Mouse (Mus musculus): ENCODE results near the gene Uckl1. TPM values are rescaled to one million over a fixed set of nuclear protein-coding genes. Genes with fewer than 3 reads are reported as not detected.
A peak's percentile ranks its signal among the peaks of the same experiment; 100 is the strongest.

The Uckl1 gene
- polyA plus RNA-seq, 1 experiment from 2014 or later = 65.1 TPM

GRCm38 (mm10) chr2:181578790-181579618, 5.7 kb downstream of the Uckl1 start:
- 28% methylated on average over 5 of the region's 5 CpGs for WGBS
- H3K4me3 ChIP-seq (ENCODE audit: low read depth, low read length) = no peak overlapping the region
- no peaks in the 10 kb centered on the region for H3K27me3 ChIP-seq (replicated peaks; ENCODE audit: control insufficient read depth, insufficient read depth, low read length)
- H3K9ac ChIP-seq (ENCODE audit: low read length) = 0 out of 2 replicates have a peak overlapping the region, but pooled peaks have one; percentile 7
- no peak overlapping the region for H3K4me2 ChIP-seq (ENCODE audit: low read length)
- no peaks in the 10 kb centered on the region for H3K9me3 ChIP-seq (ENCODE audit: control insufficient read depth, low read length)
- peaks cover 15% of the 10 kb centered on the region for H3K36me3 ChIP-seq (ENCODE audit: control insufficient read depth, insufficient read depth, low read length)
- H3K4me1 ChIP-seq (replicated peaks; ENCODE audit: control insufficient read depth, insufficient read depth, low read length) = peaks cover 24% of the 10 kb centered on the region
- DNase-seq (ENCODE audit: low spot score) (peak; percentile 48), ATAC-seq (replicated peaks; ENCODE audit: low FRiP score, low TSS enrichment, low read depth) (no peak)
- H3K27ac ChIP-seq (ENCODE audit: low read depth) = no peak overlapping the region

- no peaks in the 10 kb centered on the region for H3K9me3 ChIP-seq (ENCODE audit: control insufficient read depth, low read length)
- no peak overlapping the region for H3K27ac ChIP-seq (ENCODE audit: low read depth)
- peaks cover 18% of the 10 kb centered on the region for H3K36me3 ChIP-seq (ENCODE audit: control insufficient read depth, insufficient read depth, low read length)
- H3K4me1 ChIP-seq (replicated peaks; ENCODE audit: control insufficient read depth, insufficient read depth, low read length) = peaks cover 24% of the 10 kb centered on the region
- DNase-seq (ENCODE audit: low spot score) = peak; percentile 43
- no peak overlapping the region for H3K9ac ChIP-seq (ENCODE audit: low read length)
- H3K4me2 ChIP-seq (ENCODE audit: low read length) = no peak overlapping the region
- no peaks in the 10 kb centered on the region for H3K27me3 ChIP-seq (replicated peaks; ENCODE audit: control insufficient read depth, insufficient read depth, low read length)
- H3K4me3 ChIP-seq (ENCODE audit: low read depth, low read length) = no peak overlapping the region
- no peak for ATAC-seq (replicated peaks; ENCODE audit: low FRiP score, low TSS enrichment, low read depth)
- WGBS = 78% methylated on average over 7 of the region's 7 CpGs
Observed at GRCm38 (mm10) chr2:181577981-181578581, 6.6 kb downstream of the Uckl1 start.

- Histone ChIP-seq H3K9ac (ENCODE audit: low read length) (no peak overlapping the region), H3K27me3 (replicated peaks; ENCODE audit: control insufficient read depth, insufficient read depth, low read length) (no peaks in the 10 kb centered on the region), H3K27ac (ENCODE audit: low read depth) (no peak overlapping the region), H3K4me3 (ENCODE audit: low read depth, low read length) (no peak overlapping the region), H3K4me2 (ENCODE audit: low read length) (no peak overlapping the region), H3K4me1 (replicated peaks; ENCODE audit: control insufficient read depth, insufficient read depth, low read length) (peaks cover 21% of the 10 kb centered on the region), H3K36me3 (ENCODE audit: control insufficient read depth, insufficient read depth, low read length) (peaks cover 23% of the 10 kb centered on the region), H3K9me3 (ENCODE audit: control insufficient read depth, low read length) (no peaks in the 10 kb centered on the region)
- ATAC-seq (replicated peaks; ENCODE audit: low FRiP score, low TSS enrichment, low read depth) (no peak), DNase-seq (ENCODE audit: low spot score) (no peak)
- 65% methylated on average over 2 of the region's 2 CpGs for WGBS
Observed at GRCm38 (mm10) chr2:181577126-181577525, 7.6 kb downstream of the Uckl1 start.

- no peak for DNase-seq (ENCODE audit: low spot score)
- Histone ChIP-seq H3K4me1 (replicated peaks; ENCODE audit: control insufficient read depth, insufficient read depth, low read length) (peaks cover 20% of the 10 kb centered on the region), H3K36me3 (ENCODE audit: control insufficient read depth, insufficient read depth, low read length) (peaks cover 27% of the 10 kb centered on the region), H3K9ac (ENCODE audit: low read length) (no peak overlapping the region), H3K9me3 (ENCODE audit: control insufficient read depth, low read length) (no peaks in the 10 kb centered on the region), H3K27ac (ENCODE audit: low read depth) (no peak overlapping the region), H3K4me2 (ENCODE audit: low read length) (no peak overlapping the region), H3K27me3 (replicated peaks; ENCODE audit: control insufficient read depth, insufficient read depth, low read length) (no peaks in the 10 kb centered on the region), H3K4me3 (ENCODE audit: low read depth, low read length) (no peak overlapping the region)
- no peak for ATAC-seq (replicated peaks; ENCODE audit: low FRiP score, low TSS enrichment, low read depth)
- 93% methylated on average over 2 of the region's 2 CpGs for WGBS
Observed at GRCm38 (mm10) chr2:181576613-181577012, 8.1 kb downstream of the Uckl1 start.

GRCm38 (mm10) chr2:181574921-181575545, 9.7 kb downstream of the Uckl1 start:
- Histone ChIP-seq H3K4me3 (ENCODE audit: low read depth, low read length) (no peak overlapping the region), H3K27ac (ENCODE audit: low read depth) (no peak overlapping the region), H3K9ac (ENCODE audit: low read length) (no peak overlapping the region), H3K27me3 (replicated peaks; ENCODE audit: control insufficient read depth, insufficient read depth, low read length) (no peaks in the 10 kb centered on the region), H3K36me3 (ENCODE audit: control insufficient read depth, insufficient read depth, low read length) (peaks cover 27% of the 10 kb centered on the region), H3K9me3 (ENCODE audit: control insufficient read depth, low read length) (no peaks in the 10 kb centered on the region), H3K4me2 (ENCODE audit: low read length) (no peak overlapping the region), H3K4me1 (replicated peaks; ENCODE audit: control insufficient read depth, insufficient read depth, low read length) (peaks cover 13% of the 10 kb centered on the region)
- WGBS = 93% methylated on average over 7 of the region's 7 CpGs
- DNase-seq (ENCODE audit: low spot score) = peak; percentile 46
- no peak for ATAC-seq (replicated peaks; ENCODE audit: low FRiP score, low TSS enrichment, low read depth)

- H3K9me3 ChIP-seq (ENCODE audit: control insufficient read depth, low read length) = no peaks in the 10 kb centered on the region
- H3K4me1 ChIP-seq (replicated peaks; ENCODE audit: control insufficient read depth, insufficient read depth, low read length) = peaks cover 6% of the 10 kb centered on the region
- 84% methylated on average over 9 of the region's 9 CpGs for WGBS
- no peak overlapping the region for H3K9ac ChIP-seq (ENCODE audit: low read length)
- H3K27me3 ChIP-seq (replicated peaks; ENCODE audit: control insufficient read depth, insufficient read depth, low read length) = no peaks in the 10 kb centered on the region
- H3K4me3 ChIP-seq (ENCODE audit: low read depth, low read length) = no peak overlapping the region
- ATAC-seq (replicated peaks; ENCODE audit: low FRiP score, low TSS enrichment, low read depth) = no peak
- H3K4me2 ChIP-seq (ENCODE audit: low read length) = no peak overlapping the region
- peak; percentile 38 for DNase-seq (ENCODE audit: low spot score)
- no peak overlapping the region for H3K27ac ChIP-seq (ENCODE audit: low read depth)
- peaks cover 33% of the 10 kb centered on the region for H3K36me3 ChIP-seq (ENCODE audit: control insufficient read depth, insufficient read depth, low read length)
Observed at GRCm38 (mm10) chr2:181573961-181574360, 10.7 kb downstream of the Uckl1 start.

- Histone ChIP-seq H3K9ac (ENCODE audit: low read length) (no peak overlapping the region), H3K4me3 (ENCODE audit: low read depth, low read length) (no peak overlapping the region), H3K4me1 (replicated peaks; ENCODE audit: control insufficient read depth, insufficient read depth, low read length) (no peaks in the 10 kb centered on the region), H3K9me3 (ENCODE audit: control insufficient read depth, low read length) (no peaks in the 10 kb centered on the region), H3K27me3 (replicated peaks; ENCODE audit: control insufficient read depth, insufficient read depth, low read length) (no peaks in the 10 kb centered on the region), H3K36me3 (ENCODE audit: control insufficient read depth, insufficient read depth, low read length) (peaks cover 33% of the 10 kb centered on the region), H3K27ac (ENCODE audit: low read depth) (no peak overlapping the region), H3K4me2 (ENCODE audit: low read length) (no peak overlapping the region)
- ATAC-seq (replicated peaks; ENCODE audit: low FRiP score, low TSS enrichment, low read depth) (no peak), DNase-seq (ENCODE audit: low spot score) (peak; percentile 43)
- WGBS = 91% methylated on average over 15 of the region's 15 CpGs
Observed at GRCm38 (mm10) chr2:181572921-181573920, 11.5 kb downstream of the Uckl1 start.

All from intestine, embryonic 14.5 days (tissue).